Mouse (Mus musculus) brown adipose tissue, adult 24 weeks (tissue): ENCODE data around the gene Rraga. TPM values are rescaled to one million over a fixed set of nuclear protein-coding genes. Genes with fewer than 3 reads are reported as not detected.

Source experiments
- polyA plus RNA-seq: library from polyadenylated mRNA; stranded (reverse); fragments of >200 nt; gene quantifications from 2 replicates; pipeline ENCODE4 v1.2.4, GENCODE M21; 2012; ENCODE audit not compliant: missing spikeins, insufficient read depth, insufficient read length

Gene Rraga
- polyA plus RNA-seq, 1 experiment = 52.6 TPM

Other genes starting within 250 kb of the Rraga start
- gene Saxo1, start 17.3 kb upstream of the Rraga start, polyA plus RNA-seq = not detected in 2 replicates
- 2.1 and 3.5 TPM in 2 replicates for gene Haus6, start 36.4 kb downstream of the Rraga start, polyA plus RNA-seq
- gene Plin2, start 94.4 kb downstream of the Rraga start, polyA plus RNA-seq = 969 and 1,325 TPM in 2 replicates
- gene Dennd4c, start 172.9 kb downstream of the Rraga start, polyA plus RNA-seq = 13.7 and 14.5 TPM in 2 replicates